Mouse (Mus musculus) cerebellum, adult (tissue): Measurements from ENCODE around the gene Rimbp2.
"Not testable (repeated sequence)": the region's sequence is repeated elsewhere in the genome, so short reads cannot be mapped to it uniquely, and the experiment has no call there.

ENCODE experiments used
- ATAC-seq: cut with Nextera tagmentation; 2 replicates; pipeline ENCODE4 v1.9.2; 2017; ENCODE audit warnings: mild to moderate bottlenecking, moderate library complexity, mixed read lengths; ENCODE audit not compliant: insufficient number of reproducible peaks, low FRiP score, low TSS enrichment

Rimbp2 gene

GRCm38 (mm10) chr5:128953278-128954070, at the start of gene Rimbp2:
Gene Rimbp2 (minus strand): TSS chr5:128953486.
- ATAC-seq = no peak

- no peak for ATAC-seq
Observed at GRCm38 (mm10) chr5:129002571-129003011, 49.3 kb upstream of the Rimbp2 start.

GRCm38 (mm10) chr5:129000706-129001468, 47.6 kb upstream of the Rimbp2 start:
- no peak for ATAC-seq

GRCm38 (mm10) chr5:128987141-128987954, 34.1 kb upstream of the Rimbp2 start:
- ATAC-seq = no peak

- ATAC-seq = no peak
Observed at GRCm38 (mm10) chr5:128985946-128986345, 32.7 kb upstream of the Rimbp2 start.

- no peak for ATAC-seq
Observed at GRCm38 (mm10) chr5:128984536-128984935, 31.2 kb upstream of the Rimbp2 start.

- peak; percentile 58; the same call in 1 of the 2 replicates for ATAC-seq
Observed at GRCm38 (mm10) chr5:128981607-128982006, 28.3 kb upstream of the Rimbp2 start.

- ATAC-seq = no peak
Observed at GRCm38 (mm10) chr5:128980857-128981256, 27.6 kb upstream of the Rimbp2 start.

GRCm38 (mm10) chr5:128978957-128979356, 25.7 kb upstream of the Rimbp2 start:
- ATAC-seq = no peak

- ATAC-seq = not testable (repeated sequence)
Observed at GRCm38 (mm10) chr5:128977466-128977865, 24.2 kb upstream of the Rimbp2 start.

GRCm38 (mm10) chr5:128976266-128976665, 23.0 kb upstream of the Rimbp2 start:
- no peak for ATAC-seq

- ATAC-seq = no peak
Observed at GRCm38 (mm10) chr5:128971298-128971697, 18.0 kb upstream of the Rimbp2 start.

GRCm38 (mm10) chr5:128970878-128971277, 17.6 kb upstream of the Rimbp2 start:
- no peak for ATAC-seq

- no peak for ATAC-seq
Observed at GRCm38 (mm10) chr5:128964353-128964752, 11.1 kb upstream of the Rimbp2 start.

- ATAC-seq = no peak
Observed at GRCm38 (mm10) chr5:128958916-128959315, 5.6 kb upstream of the Rimbp2 start.

- not testable (repeated sequence) for ATAC-seq
Observed at GRCm38 (mm10) chr5:128954371-128954770, 1.1 kb upstream of the Rimbp2 start.

GRCm38 (mm10) chr5:128952291-128953195, 743 bp downstream of the Rimbp2 start:
- no peak for ATAC-seq

- ATAC-seq = no peak
Observed at GRCm38 (mm10) chr5:128951472-128951871, 1.8 kb downstream of the Rimbp2 start.

- ATAC-seq = no peak
Observed at GRCm38 (mm10) chr5:128947093-128947492, 6.2 kb downstream of the Rimbp2 start.

GRCm38 (mm10) chr5:128940436-128940835, 12.8 kb downstream of the Rimbp2 start:
- ATAC-seq = no peak
